Mouse (Mus musculus) forebrain, embryonic 14.5 days (tissue): ENCODE results near the gene Ceacam2. TPM values are rescaled to one million over a fixed set of nuclear protein-coding genes. Genes with fewer than 3 reads are reported as not detected.
A peak's percentile ranks its signal among the peaks of the same experiment; 100 is the strongest.
"Not testable (repeated sequence)": the region's sequence is repeated elsewhere in the genome, so short reads cannot be mapped to it uniquely, and the experiment has no call there.

Experiments used
- ATAC-seq: fragments of 200-750 bp; cut with Nextera tagmentation; 2 replicates; pipeline ENCODE4 v1.8.0; 2017; ENCODE audit warnings: mild to moderate bottlenecking, moderate library complexity
- DNase-seq: peaks from one replicate; pipeline ENCODE4 v3.0.0-alpha.2; 2015; ENCODE audit warnings: low spot score
- H3K27ac ChIP-seq: fragments of 300-500 bp; sonication (generic); 2 replicates; pipeline ENCODE4 v1.5.1; 2014; ENCODE audit warnings: low read depth, mild to moderate bottlenecking, control low read depth, low read length, moderate library complexity
- H3K27me3 ChIP-seq: fragments of 300-500 bp; sonication (generic); replicated peaks from 2 replicates; pipeline ENCODE4 v1.6.1; 2014; ENCODE audit warnings: low read length, control low read depth, mixed read lengths; ENCODE audit not compliant: control insufficient read depth, insufficient read depth
- H3K36me3 ChIP-seq: fragments of 300-500 bp; sonication (generic); 2 replicates; pipeline ENCODE4 v1.6.1; 2014; ENCODE audit warnings: low read length, control low read depth; ENCODE audit not compliant: control insufficient read depth, insufficient read depth
- H3K4me1 ChIP-seq: fragments of 300-500 bp; sonication (generic); 2 replicates; pipeline ENCODE4 v1.6.1; 2014; ENCODE audit warnings: antibody characterized with exemption, low read length, control low read depth; ENCODE audit not compliant: control insufficient read depth, insufficient read depth
- H3K4me2 ChIP-seq: fragments of 300-500 bp; sonication (generic); 2 replicates; pipeline ENCODE4 v1.6.1; 2014; ENCODE audit warnings: mild to moderate bottlenecking, control low read depth, low read length
- H3K4me3 ChIP-seq: fragments of 300-500 bp; sonication (generic); 2 replicates; pipeline ENCODE4 v1.5.1; 2014; ENCODE audit warnings: low read depth, low read length, control low read depth
- H3K9ac ChIP-seq: fragments of 300-500 bp; sonication (generic); 2 replicates; pipeline ENCODE4 v1.6.1; 2014; ENCODE audit warnings: mild to moderate bottlenecking, low read length, control low read depth, moderate library complexity
- H3K9me3 ChIP-seq: fragments of 300-500 bp; sonication (generic); replicated peaks from 2 replicates; pipeline ENCODE4 v1.6.1; 2016; ENCODE audit warnings: low read length, control low read depth, mixed read lengths; ENCODE audit not compliant: control insufficient read depth
- WGBS: fragments of 180-500 bp; shearing (Covaris S2); extraction: QIAGEN DNeasy Blood & Tissue Kit; methylation state at CpG from one replicate; pipeline ENCODE4 v1.1.7; 2014; 5-methylcytosine and 5-hydroxymethylcytosine counted together
- polyA plus RNA-seq: library from polyadenylated mRNA; unstranded; fragments of >200 nt; fragmentation: Nextera tagmentation; extraction: Ambion mirVana; gene quantifications from 2 replicates; pipeline ENCODE4 v1.2.1, GENCODE M21; 2014

Ceacam2 gene
- polyA plus RNA-seq, 1 experiment from 2014 or later, result not detected

DNA sequence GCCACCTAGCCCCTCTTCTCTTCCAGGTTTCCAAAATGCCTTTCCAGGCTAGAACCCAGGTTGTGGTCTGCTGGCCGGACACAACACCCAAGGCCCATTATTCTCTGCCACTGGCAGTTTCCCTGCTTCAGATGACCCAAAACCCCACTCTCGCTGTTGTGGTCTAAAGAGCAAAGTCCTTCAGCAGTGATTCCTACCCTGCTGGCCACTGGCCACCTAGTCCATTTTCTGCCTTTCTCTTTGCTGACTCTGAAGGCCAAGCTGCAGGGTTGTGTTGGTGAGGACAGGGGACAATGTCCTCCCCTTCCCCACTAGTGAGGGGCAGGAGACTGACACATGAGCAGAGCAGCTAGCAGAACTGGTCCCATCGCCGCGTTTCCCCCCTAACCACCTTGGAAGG is 35.4 kb upstream of the Ceacam2 start:
- Histone ChIP-seq H3K27me3 (no peaks in the 10 kb centered on the region), H3K4me2 (no peak overlapping the region), H3K4me1 (no peaks in the 10 kb centered on the region), H3K36me3 (no peaks in the 10 kb centered on the region), H3K9ac (no peak overlapping the region), H3K9me3 (no peaks in the 10 kb centered on the region), H3K27ac (no peak overlapping the region), H3K4me3 (no peak overlapping the region)
- ATAC-seq (no peak), DNase-seq (no peak)
- WGBS, result 88% methylated on average over 5 of the region's 5 CpGs

DNA sequence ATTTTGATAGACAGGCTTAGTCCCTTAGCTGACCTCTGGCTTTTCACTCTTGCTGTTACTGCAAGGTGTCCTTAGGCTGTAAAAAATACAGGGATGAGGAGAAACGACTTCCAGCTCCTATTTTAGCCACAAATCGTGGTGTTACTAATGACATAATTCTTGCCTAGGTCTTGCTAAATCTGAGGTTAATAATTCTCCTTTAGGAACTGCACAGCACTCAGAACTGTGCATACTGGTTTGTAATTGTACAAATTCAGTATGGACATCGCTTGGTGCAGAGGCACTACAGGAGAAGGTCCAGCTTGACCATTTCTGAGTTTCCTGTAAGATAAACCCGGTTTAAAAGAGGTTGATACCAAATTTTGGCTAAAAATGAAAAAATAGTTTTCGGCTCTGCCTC is 34.1 kb upstream of the Ceacam2 start:
- not testable (repeated sequence) for H3K27ac ChIP-seq, H3K4me2 ChIP-seq, DNase-seq, H3K4me1 ChIP-seq, ATAC-seq, H3K9me3 ChIP-seq, H3K9ac ChIP-seq, H3K36me3 ChIP-seq, H3K4me3 ChIP-seq, H3K27me3 ChIP-seq
- 80% methylated on average over 5 of the region's 5 CpGs for WGBS

DNA sequence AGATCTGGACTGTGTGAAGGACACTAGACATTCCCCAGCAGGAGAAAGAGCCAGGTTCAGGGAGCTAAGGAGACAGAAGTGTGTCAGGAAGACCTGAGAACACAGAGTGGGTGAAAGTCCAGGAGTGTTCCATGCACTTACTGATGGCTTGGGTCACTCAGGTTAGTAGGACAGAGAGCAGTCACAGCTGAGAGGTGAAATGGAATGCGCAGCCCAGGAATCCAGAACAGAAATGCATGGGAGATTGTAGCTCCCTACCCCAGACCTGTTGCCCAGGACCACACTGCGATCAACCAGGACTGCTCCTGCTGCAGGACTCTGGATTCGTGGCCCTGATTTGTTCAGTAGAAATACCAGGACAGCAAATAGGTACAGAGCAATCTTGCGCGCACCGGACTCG is 29.1 kb upstream of the Ceacam2 start:
- Histone ChIP-seq H3K4me2 (no peak overlapping the region), H3K27me3 (no peaks in the 10 kb centered on the region), H3K9me3 (no peaks in the 10 kb centered on the region), H3K4me3 (no peak overlapping the region), H3K36me3 (no peaks in the 10 kb centered on the region), H3K9ac (no peak overlapping the region), H3K27ac (no peak overlapping the region), H3K4me1 (no peaks in the 10 kb centered on the region)
- WGBS, result 95% methylated on average over 7 of the region's 7 CpGs
- ATAC-seq (no peak), DNase-seq (no peak)

GRCm38 (mm10) chr7:25541464-25541863 is 1.8 kb upstream of the Ceacam2 start:
- not testable (repeated sequence) for H3K9ac ChIP-seq, ATAC-seq, H3K27me3 ChIP-seq, H3K4me2 ChIP-seq, H3K27ac ChIP-seq, H3K4me1 ChIP-seq, H3K36me3 ChIP-seq, H3K4me3 ChIP-seq, H3K9me3 ChIP-seq
- DNase-seq, result peak; percentile 36
- WGBS, result 66% methylated on average over 8 of the region's 8 CpGs

DNA sequence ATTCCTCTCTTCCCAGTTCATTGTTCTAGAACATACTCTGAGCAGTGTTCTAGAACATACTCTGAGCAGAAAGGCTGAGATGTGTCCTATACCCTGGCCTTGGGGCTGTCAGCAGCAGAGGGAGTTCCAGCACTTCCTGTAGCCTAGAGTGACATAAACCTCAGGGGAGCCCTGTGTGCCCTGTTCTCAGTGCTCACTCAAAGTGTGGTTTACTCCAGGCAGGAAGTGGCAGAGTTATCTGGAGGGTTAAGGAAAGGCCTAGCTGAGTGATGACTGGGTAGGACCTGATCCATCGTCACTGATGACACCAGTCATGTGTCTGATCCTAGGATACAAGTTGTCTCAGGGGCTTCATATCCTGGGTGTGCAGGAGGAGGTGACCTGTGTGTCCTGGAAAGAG is 297 bp upstream of the Ceacam2 start:
- not testable (repeated sequence) for DNase-seq, ATAC-seq, H3K36me3 ChIP-seq, H3K9ac ChIP-seq, H3K4me1 ChIP-seq, H3K9me3 ChIP-seq, H3K27me3 ChIP-seq, H3K4me3 ChIP-seq, H3K4me2 ChIP-seq, H3K27ac ChIP-seq
- WGBS, result no CpG with 5 or more reads among the region's 1 CpGs

GRCm38 (mm10) chr7:25530837-25531236 is 8.8 kb downstream of the Ceacam2 start:
- Histone ChIP-seq H3K9ac (no peak overlapping the region), H3K4me3 (no peak overlapping the region), H3K4me1 (no peaks in the 10 kb centered on the region), H3K4me2 (no peak overlapping the region), H3K36me3 (no peaks in the 10 kb centered on the region), H3K27ac (no peak overlapping the region), H3K27me3 (no peaks in the 10 kb centered on the region), H3K9me3 (no peaks in the 10 kb centered on the region)
- 82% methylated on average over 2 of the region's 2 CpGs for WGBS
- no peak for ATAC-seq
- no peak for DNase-seq

DNA sequence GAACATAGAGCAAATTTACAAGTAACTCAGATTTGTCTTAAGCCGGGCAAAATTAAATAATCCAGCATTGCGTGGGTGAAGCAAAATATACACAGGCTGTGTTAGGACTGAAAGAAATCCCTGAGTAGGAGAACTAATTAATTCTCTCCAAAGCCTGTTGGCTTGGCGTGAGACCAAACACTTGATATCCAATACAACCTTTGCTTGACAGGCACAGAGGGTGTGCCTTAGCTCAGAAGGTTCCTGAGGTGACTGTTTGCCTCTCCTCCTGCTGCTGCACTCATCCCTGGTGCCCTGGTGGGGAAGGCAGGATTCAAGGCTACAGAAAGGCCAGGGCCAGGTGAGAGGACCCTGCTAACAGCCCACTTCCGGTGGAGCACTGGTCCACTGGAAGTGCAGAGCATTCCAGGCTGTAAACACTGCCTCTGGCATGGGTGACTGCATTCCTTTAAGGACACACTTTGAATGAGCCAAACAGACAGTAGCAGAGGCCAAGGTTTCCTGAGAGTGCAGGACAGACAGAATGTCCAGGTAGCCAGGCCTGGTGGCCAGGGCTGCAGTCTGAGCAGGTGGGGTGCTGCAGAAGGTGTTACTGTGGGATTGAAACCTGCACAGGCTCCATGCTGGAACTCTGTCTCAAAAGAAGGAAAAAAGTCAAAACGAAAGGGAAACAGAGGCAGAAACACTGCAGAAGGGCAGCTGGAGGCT is 23.4 kb downstream of the Ceacam2 start:
- not testable (repeated sequence) for H3K4me2 ChIP-seq, H3K27ac ChIP-seq, H3K9me3 ChIP-seq, H3K4me1 ChIP-seq, H3K36me3 ChIP-seq, H3K4me3 ChIP-seq, H3K9ac ChIP-seq, DNase-seq, H3K27me3 ChIP-seq
- ATAC-seq, result peak; percentile 93
- 36% methylated on average over 2 of the region's 5 CpGs for WGBS

GRCm38 (mm10) chr7:25515667-25516066 is 24.0 kb downstream of the Ceacam2 start:
- H3K36me3 ChIP-seq, H3K27ac ChIP-seq, H3K9me3 ChIP-seq, H3K4me1 ChIP-seq, H3K4me3 ChIP-seq, H3K4me2 ChIP-seq, H3K9ac ChIP-seq, H3K27me3 ChIP-seq: not testable (repeated sequence)
- DNase-seq (peak; percentile 76), ATAC-seq (peak; percentile 97)
- WGBS, result 6% methylated on average over 1 of the region's 1 CpGs

DNA sequence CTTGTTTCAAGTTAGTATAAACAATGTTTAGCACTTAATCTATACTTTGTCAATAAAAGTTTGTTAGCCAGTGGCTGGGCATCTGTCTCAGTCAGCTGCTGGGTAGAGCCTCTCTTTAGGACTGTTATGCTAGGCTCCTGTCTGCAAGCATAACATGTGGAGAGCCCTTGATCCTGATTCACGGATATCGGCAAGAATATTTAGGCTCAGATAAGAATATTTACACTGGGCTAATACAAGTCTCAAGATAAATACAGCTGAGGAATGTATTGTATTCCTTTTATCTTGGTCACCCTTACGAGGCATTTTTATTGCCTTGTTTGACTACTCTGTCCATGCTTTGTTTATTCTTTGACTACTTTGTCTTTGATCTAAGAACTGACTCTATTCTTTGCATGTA is 29.7 kb downstream of the Ceacam2 start:
- Histone ChIP-seq H3K9ac (no peak overlapping the region), H3K36me3 (no peaks in the 10 kb centered on the region), H3K4me1 (no peaks in the 10 kb centered on the region), H3K9me3 (no peaks in the 10 kb centered on the region), H3K27me3 (no peaks in the 10 kb centered on the region), H3K4me3 (no peak overlapping the region), H3K27ac (no peak overlapping the region), H3K4me2 (no peak overlapping the region)
- DNase-seq (no peak), ATAC-seq (no peak)
- WGBS, result 71% methylated on average over 3 of the region's 3 CpGs
